ENCODE assay signal across 9 mouse cellular contexts in genomic region chr9:57501861-57502260, GRCm38 (mm10). TPM values are rescaled to one million over a fixed set of nuclear protein-coding genes. Genes with fewer than 3 reads are reported as not detected.
A peak's percentile ranks its signal among the peaks of the same experiment; 100 is the strongest.
DNase-seq lines count a peak whose midpoint lies in the region; ATAC-seq lines count a peak whose summit lies in the region.
"Had no signal": no experiment of that assay in that cellular context is flagged by ENCODE, and none has a peak within 500 bp of the region (broad histone marks: within the 10 kb centered on the region; RNA-seq: fewer than 3 reads in every experiment).

No protein-coding gene starts in this region.

- H3K36me3 ChIP-seq in kidney, embryonic 15.5 days, result no peaks in the 10 kb centered on the region
- no peaks in the 10 kb centered on the region for H3K36me3 ChIP-seq in hindbrain, embryonic 12.5 days
- H3K36me3 ChIP-seq in neural tube, embryonic 12.5 days, result no peaks in the 10 kb centered on the region

- no peak for ATAC-seq in kidney, embryonic 15.5 days (replicated peaks; ENCODE audit: low FRiP score)
- peak; percentile 43; the same call in 1 of the 2 replicates for ATAC-seq in hindbrain, embryonic 12.5 days (ENCODE audit: low FRiP score)
- peak; percentile 67 for ATAC-seq in neural tube, embryonic 12.5 days (ENCODE audit: low FRiP score, low read depth)

- H3K27me3 ChIP-seq in kidney, embryonic 15.5 days, result peaks cover 92% of the 10 kb centered on the region
- peaks cover 75% of the 10 kb centered on the region for H3K27me3 ChIP-seq in hindbrain, embryonic 12.5 days
- H3K27me3 ChIP-seq in neural tube, embryonic 12.5 days (replicated peaks), result peaks cover 65% of the 10 kb centered on the region

- H3K9ac ChIP-seq in kidney, embryonic 15.5 days, result no peak overlapping the region
- H3K9ac ChIP-seq in hindbrain, embryonic 12.5 days, result no peak overlapping the region
- H3K9ac ChIP-seq in neural tube, embryonic 12.5 days, result no peak overlapping the region

- 2% methylated on average over 20 of the region's 20 CpGs for WGBS in kidney, embryonic 15.5 days
- under 1% methylated on average over 20 of the region's 20 CpGs for WGBS in hindbrain, embryonic 12.5 days
- under 1% methylated on average over 20 of the region's 20 CpGs for WGBS in neural tube, embryonic 12.5 days

- H3K9me3 ChIP-seq in kidney, embryonic 15.5 days (replicated peaks), result no peaks in the 10 kb centered on the region
- no peaks in the 10 kb centered on the region for H3K9me3 ChIP-seq in hindbrain, embryonic 12.5 days (replicated peaks)
- no peaks in the 10 kb centered on the region for H3K9me3 ChIP-seq in neural tube, embryonic 12.5 days

- peak overlapping the region; percentile 52 for H3K4me3 ChIP-seq in kidney, embryonic 15.5 days (replicated peaks)
- peak overlapping the region; percentile 20 for H3K4me3 ChIP-seq in hindbrain, embryonic 12.5 days
- H3K4me3 ChIP-seq in neural tube, embryonic 12.5 days, result peak overlapping the region; percentile 7; the same call in 1 of the 2 replicates
- H3K4me3 ChIP-seq: myocyte had no signal

- DNase-seq in kidney, postnatal 36 days, result no peak
- peak; percentile 52 for DNase-seq in embryo, embryonic 10.5 days (ENCODE audit: low spot score)
- DNase-seq in T-cell, adult 2 months (ENCODE audit: low spot score), result no peak
- no peak for DNase-seq in gastrocnemius, postnatal 14 days
- no peak for DNase-seq in adrenal gland, adult 8-10 months

- intact Hi-C loops in gastrocnemius, postnatal 14 days (cut with DNase I; ENCODE audit: low total_unique reads), result no loop called here

- H3K4me1 ChIP-seq in kidney, embryonic 15.5 days, result peaks cover 54% of the 10 kb centered on the region
- peaks cover 63% of the 10 kb centered on the region for H3K4me1 ChIP-seq in hindbrain, embryonic 12.5 days
- peaks cover 57% of the 10 kb centered on the region for H3K4me1 ChIP-seq in neural tube, embryonic 12.5 days

- no peak overlapping the region for H3K27ac ChIP-seq in kidney, embryonic 15.5 days
- peak overlapping the region; percentile 77 for H3K27ac ChIP-seq in hindbrain, embryonic 12.5 days
- H3K27ac ChIP-seq in neural tube, embryonic 12.5 days, result peak overlapping the region; percentile 50; the same call in 1 of the 2 replicates

- H3K4me2 ChIP-seq in kidney, embryonic 15.5 days, result peak overlapping the region; percentile 99
- peak overlapping the region; percentile 82 for H3K4me2 ChIP-seq in hindbrain, embryonic 12.5 days (replicated peaks)
- peak overlapping the region; percentile 52 for H3K4me2 ChIP-seq in neural tube, embryonic 12.5 days (replicated peaks)

RNA-seq across cellular contexts. Expression of gene Rpp25, which starts 2.0 kb away (rescaled TPM):
- 5.6 and 6.0 TPM in 2 replicates for polyA plus RNA-seq in kidney, embryonic 15.5 days (2015; fragmentation: Nextera tagmentation; extraction: Ambion mirVana)
- 7.3 and 7.6 TPM in 2 replicates for polyA plus RNA-seq in hindbrain, embryonic 12.5 days (2016; fragmentation: Nextera tagmentation; extraction: Ambion mirVana)
- 12.4 and 13.3 TPM in 2 replicates for polyA plus RNA-seq in neural tube, embryonic 12.5 days (2016; fragmentation: Nextera tagmentation; extraction: Ambion mirVana)
- total RNA-seq in gastrocnemius, postnatal 14 days (2021), result not detected
- total RNA-seq in adrenal gland, adult 8-10 months (2022), result 1 to 10 TPM; 3.8 to 9.1 (median 5.3) TPM

RNA-seq across cellular contexts. Expression of gene Cox5a, which starts 19.2 kb away (rescaled TPM):
- 673 and 729 TPM in 2 replicates for polyA plus RNA-seq in kidney, embryonic 15.5 days (2015; fragmentation: Nextera tagmentation; extraction: Ambion mirVana)
- 655 and 680 TPM in 2 replicates for polyA plus RNA-seq in hindbrain, embryonic 12.5 days (2016; fragmentation: Nextera tagmentation; extraction: Ambion mirVana)
- polyA plus RNA-seq in neural tube, embryonic 12.5 days (2016; fragmentation: Nextera tagmentation; extraction: Ambion mirVana), result 770 and 826 TPM in 2 replicates
- total RNA-seq in gastrocnemius, postnatal 14 days (2021), result 1,000 to 10,000 TPM; 1,175 to 1,382 TPM
- total RNA-seq in adrenal gland, adult 8-10 months (2022), result 100 to 1,000 TPM; 236 to 400 (median 335) TPM

RNA-seq across cellular contexts. Expression of gene Scamp5, which starts 34.0 kb away (rescaled TPM):
- polyA plus RNA-seq in kidney, embryonic 15.5 days (2015; fragmentation: Nextera tagmentation; extraction: Ambion mirVana), result 15.1 and 15.9 TPM in 2 replicates
- polyA plus RNA-seq in hindbrain, embryonic 12.5 days (2016; fragmentation: Nextera tagmentation; extraction: Ambion mirVana), result 47.5 and 49.9 TPM in 2 replicates
- polyA plus RNA-seq in neural tube, embryonic 12.5 days (2016; fragmentation: Nextera tagmentation; extraction: Ambion mirVana), result 40.6 and 43.0 TPM in 2 replicates
- 1 to 10 TPM; 3.6 to 6.4 TPM for total RNA-seq in gastrocnemius, postnatal 14 days (2021)
- total RNA-seq in adrenal gland, adult 8-10 months (2022), result 10 to 100 TPM; 12.4 to 30.5 (median 21.9) TPM

RNA-seq across cellular contexts. Expression of gene Fam219b, which starts 35.5 kb away (rescaled TPM):
- polyA plus RNA-seq in kidney, embryonic 15.5 days (2015; fragmentation: Nextera tagmentation; extraction: Ambion mirVana), result 18.1 and 19.0 TPM in 2 replicates
- polyA plus RNA-seq in hindbrain, embryonic 12.5 days (2016; fragmentation: Nextera tagmentation; extraction: Ambion mirVana), result 20.0 and 21.0 TPM in 2 replicates
- 19.6 and 20.2 TPM in 2 replicates for polyA plus RNA-seq in neural tube, embryonic 12.5 days (2016; fragmentation: Nextera tagmentation; extraction: Ambion mirVana)
- 1 to 10 TPM; 4.5 to 6.1 TPM for total RNA-seq in gastrocnemius, postnatal 14 days (2021)
- 10 to 100 TPM; 25.5 to 34.9 (median 31.0) TPM for total RNA-seq in adrenal gland, adult 8-10 months (2022)

RNA-seq across cellular contexts. Expression of gene Mpi, which starts 50.7 kb away (rescaled TPM):
- polyA plus RNA-seq in kidney, embryonic 15.5 days (2015; fragmentation: Nextera tagmentation; extraction: Ambion mirVana), result 51.9 and 53.3 TPM in 2 replicates
- polyA plus RNA-seq in hindbrain, embryonic 12.5 days (2016; fragmentation: Nextera tagmentation; extraction: Ambion mirVana), result 59.2 and 61.4 TPM in 2 replicates
- polyA plus RNA-seq in neural tube, embryonic 12.5 days (2016; fragmentation: Nextera tagmentation; extraction: Ambion mirVana), result 68.0 and 68.2 TPM in 2 replicates
- total RNA-seq in gastrocnemius, postnatal 14 days (2021), result 10 to 100 TPM; 69.8 to 87.0 TPM
- 10 to 100 TPM; 35.5 to 66.3 (median 46.1) TPM for total RNA-seq in adrenal gland, adult 8-10 months (2022)
